13 mouse cellular contexts compared by ENCODE assay signal in the genomic region with DNA sequence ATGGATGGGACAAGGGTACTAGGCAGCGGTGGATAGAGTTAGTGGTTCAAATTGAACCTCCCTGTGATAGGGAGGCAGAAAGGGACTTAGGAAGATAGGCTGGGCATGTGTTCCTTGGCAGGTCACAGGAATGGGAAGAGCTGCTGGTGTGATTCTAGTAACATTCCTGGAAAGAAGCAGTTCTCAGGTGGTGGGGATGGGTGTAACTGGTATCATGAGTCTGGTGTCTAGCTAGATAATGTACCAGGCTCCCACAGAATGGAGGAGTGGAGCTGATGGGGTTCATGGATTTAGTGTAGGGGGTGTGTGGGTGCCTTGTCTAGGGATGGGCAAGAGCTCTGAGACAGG. TPM values are rescaled to one million over a fixed set of nuclear protein-coding genes. Genes with fewer than 3 reads are reported as not detected.
DNase-seq lines count a peak whose midpoint lies in the region; ATAC-seq lines count a peak whose summit lies in the region.
"Had no signal": no experiment of that assay in that cellular context is flagged by ENCODE, and none has a peak within 500 bp of the region (broad histone marks: within the 10 kb centered on the region; RNA-seq: fewer than 3 reads in every experiment).

No protein-coding gene starts in this region.

- intact Hi-C loops in left cerebral cortex, postnatal 25 days (cut with DNase I): no loop called here

- no peaks in the 10 kb centered on the region for H3K36me3 ChIP-seq in hindbrain, embryonic 12.5 days
- no peaks in the 10 kb centered on the region for H3K36me3 ChIP-seq in hindbrain, embryonic 10.5 days
- no peaks in the 10 kb centered on the region for H3K36me3 ChIP-seq in forebrain, embryonic 16.5 days (ENCODE audit: control insufficient read depth, insufficient read depth)

- H3K9ac ChIP-seq in hindbrain, embryonic 12.5 days: no peak overlapping the region
- H3K9ac ChIP-seq in forebrain, embryonic 16.5 days (replicated peaks; ENCODE audit: low read depth, low read length): no peak overlapping the region

- no peak overlapping the region for H3K4me3 ChIP-seq in hindbrain, embryonic 12.5 days
- H3K4me3 ChIP-seq in hindbrain, embryonic 10.5 days: no peak overlapping the region
- H3K4me3 ChIP-seq in forebrain, embryonic 16.5 days (replicated peaks; ENCODE audit: low read length): no peak overlapping the region

- DNase-seq in hindbrain, embryonic 10.5 days (ENCODE audit: low spot score): no peak
- DNase-seq in R1 (ENCODE audit: low read depth, low spot score): peak; percentile 42
- DNase-seq in left cerebral cortex, postnatal 25 days (ENCODE audit: low spot score in 2 of 2): no peak
- no peak for DNase-seq in c-Kit-positive CD71-positive TER-119-positive erythroid progenitor cells, embryonic 14.5 days (ENCODE audit: low spot score)
- no peak for DNase-seq in frontal cortex, postnatal 14 days (ENCODE audit: low spot score in 2 of 2)
- DNase-seq: adrenal gland, postnatal 14 days; gastrocnemius, postnatal 36 days; kidney, postnatal 36 days; lung, postnatal 14 days; thymus, postnatal 4 days had no signal

- H3K9me3 ChIP-seq in hindbrain, embryonic 12.5 days (replicated peaks): peaks cover 36% of the 10 kb centered on the region
- H3K9me3 ChIP-seq in hindbrain, embryonic 10.5 days: peaks cover 57% of the 10 kb centered on the region
- peaks cover 42% of the 10 kb centered on the region for H3K9me3 ChIP-seq in forebrain, embryonic 16.5 days (ENCODE audit: control insufficient read depth, low read length)

- no peaks in the 10 kb centered on the region for H3K4me1 ChIP-seq in hindbrain, embryonic 12.5 days
- H3K4me1 ChIP-seq in hindbrain, embryonic 10.5 days (replicated peaks): no peaks in the 10 kb centered on the region
- no peaks in the 10 kb centered on the region for H3K4me1 ChIP-seq in forebrain, embryonic 16.5 days (replicated peaks; ENCODE audit: control insufficient read depth, insufficient read depth, low read length)

- no peaks in the 10 kb centered on the region for H3K27me3 ChIP-seq in hindbrain, embryonic 12.5 days
- H3K27me3 ChIP-seq in hindbrain, embryonic 10.5 days (ENCODE audit: insufficient read depth, poor library complexity, severe bottlenecking): no peaks in the 10 kb centered on the region
- no peaks in the 10 kb centered on the region for H3K27me3 ChIP-seq in forebrain, embryonic 16.5 days (replicated peaks; ENCODE audit: control insufficient read depth, insufficient read depth, low read length)

- WGBS in hindbrain, embryonic 12.5 days: 89% methylated on average over 1 of the region's 1 CpGs
- 92% methylated on average over 1 of the region's 1 CpGs for WGBS in hindbrain, embryonic 10.5 days
- 95% methylated on average over 1 of the region's 1 CpGs for WGBS in forebrain, embryonic 16.5 days

- no peak overlapping the region for H3K4me2 ChIP-seq in hindbrain, embryonic 12.5 days (replicated peaks)
- H3K4me2 ChIP-seq in forebrain, embryonic 16.5 days (ENCODE audit: low read length): no peak overlapping the region

- ATAC-seq in hindbrain, embryonic 12.5 days (ENCODE audit: low FRiP score): peak; percentile 23
- peak; percentile 18; the same call in 1 of the 2 replicates for ATAC-seq in forebrain, embryonic 16.5 days
- 0 out of 2 replicates have a peak, but pooled peaks have one; percentile 5 for ATAC-seq in megakaryocyte progenitor cell, adult 5-6 weeks (replicated peaks; ENCODE audit: poor library complexity)

- H3K27ac ChIP-seq in hindbrain, embryonic 12.5 days: no peak overlapping the region
- H3K27ac ChIP-seq in hindbrain, embryonic 10.5 days: no peak overlapping the region
- H3K27ac ChIP-seq in forebrain, embryonic 16.5 days (ENCODE audit: low read length): no peak overlapping the region

RNA-seq across cellular contexts. Expression of gene Zfp982, which starts 59.8 kb away (rescaled TPM):
- 8.5 and 9.8 TPM in 2 replicates for polyA plus RNA-seq in hindbrain, embryonic 12.5 days (2016; fragmentation: Nextera tagmentation; extraction: Ambion mirVana)
- polyA plus RNA-seq in hindbrain, embryonic 10.5 days (2016; fragmentation: Nextera tagmentation; extraction: Ambion mirVana): 6.0 and 6.9 TPM in 2 replicates
- 2.9 and 3.4 TPM in 2 replicates for polyA plus RNA-seq in forebrain, embryonic 16.5 days (2015; fragmentation: Nextera tagmentation; extraction: Ambion mirVana)
- 15.3 and 23.5 TPM in 2 replicates for total RNA-seq in megakaryocyte progenitor cell, adult 5-6 weeks (2015)
- 7.7 and 12.0 TPM in 2 replicates for total RNA-seq in megakaryocyte progenitor cell, adult 5-6 weeks (2017)
- total RNA-seq in left cerebral cortex, postnatal 25 days (2021): 1 to 10 TPM; 3.8 to 4.3 TPM
